Mouse (Mus musculus) cerebellum, adult 11 months (tissue): Measurements from ENCODE around the gene Cdk5r1.
"Not testable (repeated sequence)": the region's sequence is repeated elsewhere in the genome, so short reads cannot be mapped to it uniquely, and the experiment has no call there.

ENCODE experiments used
- DNase-seq: peaks from one replicate; pipeline ENCODE4 v3.0.0; 2022

Cdk5r1 gene

GRCm38 (mm10) chr11:80476222-80477189, at the start of gene Cdk5r1:
Gene Cdk5r1 (plus strand): TSS chr11:80477023.
- peak; percentile 95 for DNase-seq

DNA sequence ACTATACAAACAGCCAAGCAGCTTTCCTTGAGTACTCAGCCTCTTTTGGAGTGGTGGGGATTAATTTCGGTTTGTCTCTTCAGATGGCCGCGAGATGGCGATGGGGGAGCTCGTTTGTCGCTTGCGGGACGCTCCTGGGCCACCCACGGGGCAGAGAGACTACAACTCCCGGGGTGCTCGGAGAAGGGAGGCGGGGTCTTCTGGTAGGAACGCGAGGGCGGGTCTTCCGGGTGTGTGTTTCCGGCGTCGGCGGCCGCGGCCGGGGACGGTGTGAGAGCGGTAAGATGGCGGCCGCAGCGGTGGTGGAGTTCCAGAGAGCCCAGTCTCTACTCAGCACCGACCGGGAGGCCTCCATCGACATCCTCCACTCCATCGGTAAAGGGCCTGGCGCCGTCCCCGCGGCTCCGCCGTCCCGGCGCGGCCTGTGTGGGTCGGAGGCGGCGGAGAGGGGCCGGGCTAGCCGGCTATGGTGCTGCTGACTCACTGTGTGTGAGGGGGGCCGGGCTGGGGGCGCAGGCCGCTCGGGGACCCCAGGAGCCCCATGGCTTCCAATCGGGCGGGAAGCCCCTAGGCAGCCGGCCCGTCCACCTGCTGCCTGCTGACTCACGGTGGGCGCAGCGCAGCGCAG, 48.3 kb upstream of the Cdk5r1 start, which contains the start of gene Psmd11:
Psmd11 (plus strand) TSS at position 235 of the 628 bp plus-strand sequence.
- peak; percentile 95 for DNase-seq

DNA sequence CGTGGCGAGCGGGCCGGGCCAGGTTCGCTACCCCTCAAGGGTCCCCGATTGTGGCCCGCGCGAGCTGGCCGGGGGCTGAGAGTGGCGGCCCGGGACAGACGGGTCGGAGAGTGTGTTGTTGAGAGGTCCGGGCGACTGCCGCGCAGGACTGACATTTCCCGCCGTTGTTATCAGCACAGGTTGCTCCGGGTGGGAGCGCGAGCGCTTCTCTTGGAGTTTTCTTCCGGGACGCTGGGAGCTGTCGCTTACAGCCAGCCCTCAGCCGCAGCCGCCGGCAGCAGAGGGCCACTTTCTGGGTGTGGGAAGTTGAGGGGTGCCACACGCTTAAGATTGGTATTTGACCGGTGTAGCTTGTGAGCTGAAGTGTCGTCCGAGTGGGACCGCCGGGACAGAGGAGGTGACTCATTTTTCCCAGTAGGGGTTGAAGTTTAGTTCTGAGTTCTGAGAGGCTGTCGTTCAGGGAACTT, 47.8 kb upstream of the Cdk5r1 start:
- DNase-seq, result no peak

DNA sequence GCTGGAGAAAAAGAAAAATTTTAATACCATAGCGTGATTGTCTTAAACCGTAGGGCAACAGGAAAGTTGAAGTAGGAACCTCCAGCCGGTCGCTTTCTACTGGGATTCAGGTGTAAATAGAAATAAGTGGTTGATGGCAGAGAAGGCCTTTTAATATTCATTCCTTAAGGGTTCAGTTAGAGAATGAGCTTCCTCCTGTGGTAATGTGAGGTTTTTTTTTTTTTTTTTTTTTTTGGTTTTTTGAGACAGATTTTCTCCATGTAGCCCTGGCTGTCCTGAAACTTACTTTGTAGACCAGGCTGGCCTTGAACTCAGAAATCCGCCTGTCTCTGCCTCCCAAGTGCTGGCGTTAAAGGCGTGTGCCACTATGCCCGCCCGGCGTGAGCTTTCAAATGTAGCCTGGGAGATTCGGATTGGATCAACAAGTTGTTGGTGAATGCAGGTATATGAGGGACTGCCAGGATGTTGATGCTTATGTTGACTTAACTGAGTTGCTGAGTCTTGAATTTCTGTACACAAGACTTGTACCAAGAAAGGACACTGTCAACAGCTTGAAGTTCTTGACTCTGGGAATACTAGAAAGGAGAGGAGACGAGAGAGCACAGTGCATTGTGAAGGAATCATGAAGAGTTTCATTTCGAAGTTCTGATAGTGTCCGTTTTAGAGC, 47.2 kb upstream of the Cdk5r1 start:
- DNase-seq, result no peak

- no peak for DNase-seq
Observed at GRCm38 (mm10) chr11:80430366-80430910, 46.4 kb upstream of the Cdk5r1 start.

- DNase-seq, result no peak
Observed at GRCm38 (mm10) chr11:80446916-80447315, 29.9 kb upstream of the Cdk5r1 start.

DNA sequence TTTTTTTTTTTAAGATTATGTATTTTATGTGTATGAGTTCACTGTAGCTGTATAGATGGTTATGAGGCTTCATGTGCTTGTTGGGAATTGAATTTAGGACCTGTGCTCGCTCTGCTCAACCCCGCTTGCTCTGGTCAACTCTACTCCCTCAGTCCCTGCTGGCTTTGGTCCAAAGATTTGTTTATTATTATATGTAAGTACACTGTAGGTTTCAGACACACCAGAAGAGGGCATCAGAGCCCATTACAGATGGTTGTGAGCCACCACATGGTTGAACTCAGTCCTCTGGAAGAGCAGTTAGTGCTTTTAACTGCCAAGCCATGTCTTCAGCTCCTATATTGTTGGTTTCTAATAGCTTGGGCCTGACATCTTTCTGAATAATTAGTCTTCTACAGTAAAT, 27.0 kb upstream of the Cdk5r1 start:
- no peak for DNase-seq

DNA sequence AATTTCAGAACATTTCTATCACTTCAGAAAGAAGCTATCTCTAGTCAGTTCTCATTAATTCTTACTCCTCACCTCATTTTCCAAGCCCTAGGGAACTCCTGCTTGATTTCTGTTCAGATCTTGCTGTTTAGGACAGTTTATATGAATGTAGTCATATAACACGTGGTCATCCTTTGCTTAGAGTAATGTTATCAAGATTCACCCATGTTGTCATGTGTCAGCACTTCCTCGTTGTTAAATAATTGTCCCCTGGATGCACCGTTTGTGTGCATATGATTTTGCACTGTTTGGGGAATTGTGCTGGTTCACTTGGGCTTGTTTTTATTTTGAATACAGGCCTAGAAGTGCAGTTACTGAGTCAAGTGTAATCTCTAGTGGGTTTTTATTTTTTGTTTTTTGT, 24.6 kb upstream of the Cdk5r1 start:
- DNase-seq, result no peak

- no peak for DNase-seq
Observed at GRCm38 (mm10) chr11:80453198-80453597, 23.6 kb upstream of the Cdk5r1 start.

GRCm38 (mm10) chr11:80463605-80464130, 13.2 kb upstream of the Cdk5r1 start:
- not testable (repeated sequence) for DNase-seq

GRCm38 (mm10) chr11:80471836-80472605, 4.8 kb upstream of the Cdk5r1 start:
- no peak for DNase-seq

DNA sequence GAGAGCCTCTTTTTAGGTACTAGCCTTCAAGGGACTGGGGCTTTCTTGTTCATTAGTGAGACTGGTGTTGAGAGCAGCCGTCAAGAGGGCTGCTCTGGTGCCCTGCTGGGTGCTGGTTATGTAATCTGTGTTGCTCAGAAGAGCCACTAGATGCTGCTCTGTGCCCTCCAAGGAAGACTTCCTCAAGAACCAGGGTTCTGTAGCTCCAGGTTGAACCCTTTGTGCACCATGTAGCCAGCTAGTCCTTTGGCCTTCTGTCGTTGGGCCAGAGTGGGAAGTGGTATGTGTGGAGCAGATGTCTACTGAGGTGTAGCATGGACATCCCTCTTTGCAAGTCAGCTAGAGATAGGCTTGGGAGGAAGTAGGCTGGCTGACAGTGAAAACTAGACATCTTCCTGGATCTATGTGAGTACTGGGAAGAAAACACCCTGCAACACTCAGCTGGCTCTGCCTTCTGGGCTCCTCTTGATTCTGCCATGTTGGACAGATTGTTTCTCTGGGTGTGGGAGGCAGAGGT, 2.6 kb upstream of the Cdk5r1 start:
- DNase-seq, result no peak

- DNase-seq, result no peak
Observed at GRCm38 (mm10) chr11:80474846-80475245, 2.0 kb upstream of the Cdk5r1 start.

DNA sequence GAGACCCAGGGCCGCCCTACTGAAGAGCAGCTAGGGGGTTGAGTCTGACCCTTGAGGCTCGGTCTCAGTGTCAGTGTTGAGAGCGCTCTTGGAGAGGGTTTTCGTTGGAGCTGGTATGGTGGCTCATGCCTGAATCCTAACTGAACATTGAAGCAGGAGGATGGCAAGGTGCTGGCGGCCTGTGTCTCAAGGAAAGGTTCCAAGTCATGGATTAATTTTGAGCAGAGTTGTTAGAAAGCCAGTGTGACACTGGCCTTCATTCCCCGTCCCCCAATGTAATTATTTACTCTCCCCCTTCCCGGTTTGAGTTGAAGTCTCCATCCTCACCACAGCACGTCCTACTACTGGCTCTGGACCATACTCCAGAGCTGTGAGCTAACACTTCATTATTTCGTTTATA, 1.3 kb upstream of the Cdk5r1 start:
- no peak for DNase-seq

GRCm38 (mm10) chr11:80477341-80478199, 747 bp downstream of the Cdk5r1 start:
- DNase-seq, result no peak

DNA sequence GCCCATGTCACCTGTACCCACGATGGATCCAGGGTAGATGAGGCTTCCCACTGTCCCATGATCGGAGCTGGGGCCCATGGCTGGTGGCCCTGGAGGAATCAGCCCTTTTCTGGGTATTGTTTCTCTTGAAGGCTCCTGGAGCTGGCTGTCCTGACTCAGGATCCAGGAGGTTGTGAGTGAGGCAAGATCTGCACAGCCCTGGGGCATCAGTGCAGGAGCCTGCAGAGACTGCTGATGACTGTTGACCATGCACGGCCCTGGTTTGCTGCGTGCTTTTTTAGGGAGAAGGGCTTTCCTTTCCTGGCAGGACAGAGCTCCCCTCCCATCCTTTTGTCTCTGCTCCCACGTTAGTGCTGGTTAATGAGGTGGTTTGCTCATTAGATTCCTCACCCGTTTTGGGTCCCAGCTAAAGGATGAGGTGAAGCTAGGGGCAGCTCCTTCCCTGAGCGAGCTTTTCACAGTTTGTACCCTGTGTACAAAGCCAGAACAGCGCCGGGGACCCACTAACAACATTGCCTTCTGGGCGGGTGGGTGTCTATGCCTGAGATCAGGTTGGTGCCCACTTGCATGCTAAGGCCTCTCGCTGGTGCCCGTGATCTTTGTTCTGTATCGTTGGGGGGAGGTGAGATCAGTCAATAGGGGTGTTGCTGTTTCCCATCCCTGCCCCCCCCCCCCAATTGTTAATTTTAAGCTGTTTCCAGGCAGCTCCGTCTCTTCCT, 2.0 kb downstream of the Cdk5r1 start:
- DNase-seq, result no peak

- DNase-seq, result no peak
Observed at GRCm38 (mm10) chr11:80479425-80479824, 2.6 kb downstream of the Cdk5r1 start.

DNA sequence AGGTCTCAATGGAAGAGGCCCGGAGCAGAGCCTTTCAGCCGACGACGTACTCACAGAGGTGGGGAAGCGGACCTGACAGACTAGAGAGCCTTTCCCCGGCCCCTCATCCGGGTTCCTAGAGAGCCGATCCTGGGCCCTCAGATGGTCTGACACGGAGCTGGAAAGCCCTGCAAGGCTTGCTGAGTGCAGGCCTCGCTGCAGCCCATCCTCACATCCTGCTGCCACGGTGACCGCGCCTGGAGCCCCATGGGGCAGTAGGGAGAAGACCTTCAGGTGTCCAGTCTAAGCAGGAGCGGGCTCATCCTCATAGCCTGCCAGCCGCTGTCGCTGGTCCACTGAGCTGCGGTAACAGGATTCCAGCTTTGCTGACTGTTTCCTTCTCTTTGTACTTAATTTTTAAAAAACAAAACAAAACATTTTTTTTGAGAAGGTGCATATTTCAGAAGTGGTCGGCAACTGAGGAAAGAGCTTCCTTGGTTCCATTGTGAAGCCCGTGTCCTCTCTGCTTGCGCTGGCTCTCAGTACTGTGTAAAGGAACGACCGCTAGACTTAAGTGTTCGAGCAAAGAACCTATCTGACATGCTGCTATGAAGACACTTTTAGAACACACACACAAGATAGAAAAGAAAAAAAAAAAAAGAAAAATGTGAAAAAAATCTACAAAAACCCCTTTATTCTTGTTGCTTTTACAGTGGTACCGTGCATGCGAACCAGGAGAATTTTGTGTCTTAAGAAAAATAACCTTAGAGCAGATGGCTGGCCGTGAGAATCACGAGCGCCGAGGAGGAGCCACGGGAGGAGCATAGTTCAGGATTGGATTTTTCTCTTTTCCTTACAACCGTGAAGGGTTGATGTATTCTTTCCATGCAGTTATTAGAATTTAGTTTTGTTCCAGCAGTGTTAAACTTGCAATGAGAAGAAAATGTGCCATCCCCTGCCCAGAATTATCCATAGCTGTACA, 3.4 kb downstream of the Cdk5r1 start:
- DNase-seq, result no peak
